Mouse (Mus musculus): ENCODE measurements around the gene Tyro3.

The Tyro3 gene

GRCm38 (mm10) chr2:119855310-119855850 is 57.8 kb downstream of the Tyro3 start:
- no peak for DNase-seq (ENCODE audit: low spot score in 2 of 2)

DNA sequence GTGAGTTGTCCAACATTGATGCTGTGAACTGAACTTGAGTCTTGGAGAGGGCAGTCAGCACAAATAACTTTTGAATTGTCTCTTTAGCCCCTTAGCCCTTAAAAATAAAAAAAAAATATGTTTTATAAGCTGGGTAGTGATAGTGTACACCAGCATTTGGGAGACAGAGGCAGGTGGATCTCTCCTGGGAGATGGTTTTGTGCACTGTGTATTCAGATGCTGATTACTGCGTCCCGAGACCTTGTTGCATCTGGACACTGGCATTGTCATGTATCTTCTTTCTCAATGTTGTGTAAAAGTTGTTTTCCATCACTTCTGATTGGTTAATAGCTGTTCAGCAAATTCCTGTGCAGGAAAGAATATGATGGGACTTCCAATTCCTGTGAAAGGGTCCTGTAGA is 59.8 kb downstream of the Tyro3 start:
- DNase-seq (ENCODE audit: low spot score in 2 of 2), result no peak

DNA sequence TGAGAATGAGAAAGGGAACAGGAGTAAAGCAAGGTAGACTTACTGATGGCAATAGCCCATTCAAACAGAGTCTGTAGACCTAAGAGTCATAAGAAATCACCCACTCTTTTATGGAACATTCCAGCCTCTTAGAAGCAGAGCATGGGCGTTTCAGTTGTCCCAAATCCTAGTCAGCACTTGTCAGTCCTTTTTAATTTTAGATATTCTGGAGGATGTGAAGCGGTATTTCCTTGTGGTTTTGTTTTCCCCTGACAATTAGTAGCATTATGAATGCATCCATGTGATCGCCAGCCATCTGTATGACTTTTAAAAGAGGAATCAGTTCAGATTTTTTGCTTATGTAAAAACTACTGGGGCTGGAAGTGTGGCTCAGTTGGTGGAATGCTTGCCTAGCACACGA is 67.0 kb downstream of the Tyro3 start:
- no peak for DNase-seq (ENCODE audit: low spot score in 2 of 2)

Data from urinary bladder, adult 18-20 months (tissue).